Mouse (Mus musculus) limb, embryonic 15.5 days (tissue): ENCODE data around the gene Anapc5. TPM values are rescaled to one million over a fixed set of nuclear protein-coding genes. Genes with fewer than 3 reads are reported as not detected.

ENCODE experiments used
- ATAC-seq: fragments of 200-750 bp; cut with Nextera tagmentation; 2 replicates; pipeline ENCODE4 v1.8.0; 2017; ENCODE audit warnings: low read depth, moderate TSS enrichment; ENCODE audit not compliant: insufficient number of reproducible peaks, low FRiP score, low TSS enrichment
- H3K27ac ChIP-seq: fragments of 300-500 bp; sonication (generic); 2 replicates; pipeline ENCODE4 v1.5.1; 2015; ENCODE audit warnings: moderate library complexity, mild to moderate bottlenecking, inconsistent platforms
- H3K27me3 ChIP-seq: fragments of 300-500 bp; sonication (generic); 2 replicates; pipeline ENCODE4 v1.6.1; 2015; ENCODE audit warnings: inconsistent platforms
- H3K36me3 ChIP-seq: fragments of 300-500 bp; sonication (generic); 2 replicates; pipeline ENCODE4 v1.6.1; 2015; ENCODE audit warnings: inconsistent platforms
- H3K4me1 ChIP-seq: fragments of 300-500 bp; sonication (generic); 2 replicates; pipeline ENCODE4 v1.6.1; 2015; ENCODE audit warnings: inconsistent platforms
- H3K4me2 ChIP-seq: fragments of 300-500 bp; sonication (generic); 2 replicates; pipeline ENCODE4 v1.6.1; 2015; ENCODE audit warnings: mild to moderate bottlenecking, inconsistent platforms
- H3K4me3 ChIP-seq: fragments of 300-500 bp; sonication (generic); 2 replicates; pipeline ENCODE4 v1.5.1; 2015; ENCODE audit warnings: mild to moderate bottlenecking, inconsistent platforms
- H3K9ac ChIP-seq: fragments of 300-500 bp; sonication (generic); 2 replicates; pipeline ENCODE4 v1.6.1; 2015; ENCODE audit warnings: inconsistent platforms
- H3K9me3 ChIP-seq: fragments of 300-500 bp; sonication (generic); 2 replicates; pipeline ENCODE4 v1.6.1; 2016; ENCODE audit warnings: inconsistent platforms
- WGBS: fragments of 180-500 bp; shearing (Covaris S2); methylation state at CpG from one replicate; pipeline ENCODE4 v1.1.7; 2015; 5-methylcytosine and 5-hydroxymethylcytosine counted together
- polyA plus RNA-seq: library from polyadenylated mRNA; unstranded; fragments of >200 nt; fragmentation: Nextera tagmentation; extraction: Ambion mirVana; gene quantifications from 2 replicates; pipeline ENCODE4 v1.2.1, GENCODE M21; 2015

Anapc5 gene
- polyA plus RNA-seq, 1 experiment from 2014 or later = 425 TPM

GRCm38 (mm10) chr5:122798557-122799378 is 22.4 kb downstream of the Anapc5 start:
- WGBS = 68% methylated on average over 17 of the region's 17 CpGs
- peaks cover 8% of the 10 kb centered on the region; the same call in 1 of the 2 replicates for H3K4me1 ChIP-seq
- H3K9ac ChIP-seq = no peak overlapping the region
- no peak overlapping the region for H3K27ac ChIP-seq
- peaks cover 90% of the 10 kb centered on the region for H3K36me3 ChIP-seq
- no peaks in the 10 kb centered on the region for H3K27me3 ChIP-seq
- H3K9me3 ChIP-seq = no peaks in the 10 kb centered on the region
- no peak; the same call in 1 of the 2 replicates for ATAC-seq
- no peak overlapping the region for H3K4me3 ChIP-seq
- H3K4me2 ChIP-seq = no peak overlapping the region

- Histone ChIP-seq H3K27me3 (no peaks in the 10 kb centered on the region), H3K36me3 (peaks cover 91% of the 10 kb centered on the region), H3K4me3 (no peak overlapping the region), H3K9ac (no peak overlapping the region), H3K4me1 (peaks cover 8% of the 10 kb centered on the region; the same call in 1 of the 2 replicates), H3K9me3 (no peaks in the 10 kb centered on the region), H3K27ac (no peak overlapping the region), H3K4me2 (no peak overlapping the region)
- WGBS = 93% methylated on average over 3 of the region's 3 CpGs
- ATAC-seq = no peak
These were observed 23.3 kb downstream of the Anapc5 start for GRCm38 (mm10) chr5:122797866-122798265.

- WGBS = 82% methylated on average over 2 of the region's 2 CpGs
These were observed 32.4 kb downstream of the Anapc5 start for GRCm38 (mm10) chr5:122788696-122789095.

GRCm38 (mm10) chr5:122786035-122786819 is 34.9 kb downstream of the Anapc5 start:
- WGBS = 44% methylated on average over 12 of the region's 12 CpGs
- Histone ChIP-seq H3K4me1 (peaks cover 4% of the 10 kb centered on the region), H3K9ac (no peak overlapping the region), H3K9me3 (no peaks in the 10 kb centered on the region), H3K27ac (peak overlapping the region; percentile 70), H3K4me2 (no peak overlapping the region), H3K4me3 (no peak overlapping the region), H3K27me3 (no peaks in the 10 kb centered on the region), H3K36me3 (peaks cover 43% of the 10 kb centered on the region)
- no peak for ATAC-seq

More at GRCm38 (mm10) chr5:122788696-122789095, 32.4 kb downstream of the Anapc5 start:
- no peaks in the 10 kb centered on the region for H3K27me3 ChIP-seq
- no peak for ATAC-seq
- peaks cover 4% of the 10 kb centered on the region for H3K4me1 ChIP-seq
- peaks cover 62% of the 10 kb centered on the region for H3K36me3 ChIP-seq
- H3K9ac ChIP-seq = no peak overlapping the region
- H3K27ac ChIP-seq = no peak overlapping the region
- no peak overlapping the region for H3K4me3 ChIP-seq
- H3K9me3 ChIP-seq = no peaks in the 10 kb centered on the region
- H3K4me2 ChIP-seq = no peak overlapping the region

GRCm38 (mm10) chr5:122783726-122784406 is 37.3 kb downstream of the Anapc5 start:
- no peak overlapping the region for H3K4me3 ChIP-seq
- no peak for ATAC-seq
- no peak overlapping the region for H3K9ac ChIP-seq
- H3K27ac ChIP-seq = no peak overlapping the region
- peaks cover 26% of the 10 kb centered on the region for H3K36me3 ChIP-seq
- peaks cover 4% of the 10 kb centered on the region for H3K4me1 ChIP-seq
- no peak overlapping the region for H3K4me2 ChIP-seq
- H3K9me3 ChIP-seq = no peaks in the 10 kb centered on the region
- WGBS = 56% methylated on average over 14 of the region's 14 CpGs
- H3K27me3 ChIP-seq = no peaks in the 10 kb centered on the region

GRCm38 (mm10) chr5:122782066-122782465 is 39.1 kb downstream of the Anapc5 start:
- H3K27ac ChIP-seq = no peak overlapping the region
- H3K9me3 ChIP-seq = no peaks in the 10 kb centered on the region
- H3K4me3 ChIP-seq = no peak overlapping the region
- no peak overlapping the region for H3K4me2 ChIP-seq
- H3K36me3 ChIP-seq = peaks cover 10% of the 10 kb centered on the region
- ATAC-seq = no peak
- 79% methylated on average over 1 of the region's 1 CpGs for WGBS
- no peak overlapping the region for H3K9ac ChIP-seq
- H3K4me1 ChIP-seq = peaks cover 13% of the 10 kb centered on the region
- no peaks in the 10 kb centered on the region for H3K27me3 ChIP-seq

GRCm38 (mm10) chr5:122780791-122781432 is 40.2 kb downstream of the Anapc5 start:
- Histone ChIP-seq H3K36me3 (no peaks in the 10 kb centered on the region), H3K4me3 (no peak overlapping the region), H3K4me1 (peaks cover 8% of the 10 kb centered on the region), H3K27ac (no peak overlapping the region), H3K9ac (no peak overlapping the region), H3K4me2 (no peak overlapping the region), H3K27me3 (no peaks in the 10 kb centered on the region), H3K9me3 (no peaks in the 10 kb centered on the region)
- ATAC-seq = no peak
- WGBS = 87% methylated on average over 19 of the region's 19 CpGs

- H3K9me3 ChIP-seq = no peaks in the 10 kb centered on the region
- peak within 1 kb of the TSS; percentile 80 for H3K4me3 ChIP-seq
- ATAC-seq = peak; percentile 81
- under 1% methylated on average over 53 of the region's 63 CpGs for WGBS
- peak within 1 kb of the TSS; percentile 83 for H3K4me2 ChIP-seq
- H3K4me1 ChIP-seq = peaks cover 8% of the 10 kb centered on the region
- H3K36me3 ChIP-seq = no peaks in the 10 kb centered on the region
- peak within 1 kb of the TSS; percentile 89 for H3K27ac ChIP-seq
- peak within 1 kb of the TSS; percentile 56 for H3K9ac ChIP-seq
- H3K27me3 ChIP-seq = no peaks in the 10 kb centered on the region
These were observed 41.8 kb downstream of the Anapc5 start, which contains the start of gene Camkk2 for GRCm38 (mm10) chr5:122779277-122779834. Gene Camkk2 (minus strand): TSS chr5:122779409.

- no peaks in the 10 kb centered on the region for H3K27me3 ChIP-seq
- WGBS = 2% methylated on average over 45 of the region's 55 CpGs
- H3K4me2 ChIP-seq = peak overlapping the region; percentile 83
- ATAC-seq = peak; percentile 25; the same call in 1 of the 2 replicates
- H3K9me3 ChIP-seq = no peaks in the 10 kb centered on the region
- H3K27ac ChIP-seq = peak overlapping the region; percentile 89
- H3K36me3 ChIP-seq = no peaks in the 10 kb centered on the region
- peak overlapping the region; percentile 56 for H3K9ac ChIP-seq
- peaks cover 8% of the 10 kb centered on the region for H3K4me1 ChIP-seq
- H3K4me3 ChIP-seq = peak overlapping the region; percentile 80
These were observed 42.6 kb downstream of the Anapc5 start for GRCm38 (mm10) chr5:122778231-122779226.

- Histone ChIP-seq H3K27me3 (no peaks in the 10 kb centered on the region), H3K36me3 (no peaks in the 10 kb centered on the region), H3K27ac (no peak overlapping the region), H3K4me3 (no peak overlapping the region), H3K4me2 (no peak overlapping the region), H3K4me1 (peaks cover 8% of the 10 kb centered on the region), H3K9me3 (no peaks in the 10 kb centered on the region), H3K9ac (no peak overlapping the region)
- WGBS = 51% methylated on average over 2 of the region's 2 CpGs
- no peak for ATAC-seq
These were observed 43.8 kb downstream of the Anapc5 start for GRCm38 (mm10) chr5:122777322-122777721.
